In the genomic region with DNA sequence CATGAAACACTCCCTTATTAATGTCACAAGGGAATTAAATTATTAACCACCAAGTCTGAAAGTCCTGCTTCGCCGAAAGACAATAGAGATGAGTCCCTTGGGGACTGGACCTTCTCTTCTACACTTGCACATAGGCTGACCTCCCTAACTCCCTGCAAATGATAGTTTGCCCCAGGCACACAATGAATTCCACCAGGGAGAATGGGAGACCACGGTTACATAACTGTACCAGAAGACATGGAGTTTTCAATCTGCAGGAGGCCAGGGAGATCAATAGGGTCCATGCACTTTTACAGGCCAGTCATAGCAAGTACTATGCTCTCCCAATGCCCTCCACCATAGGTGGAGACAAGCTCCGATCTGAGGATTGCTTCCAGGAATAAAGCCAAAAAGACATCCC, we compare ENCODE assay signal across 19 mouse cellular contexts.
"Had no signal": no experiment of that assay in that cellular context is flagged by ENCODE, and none has a peak within 500 bp of the region (broad histone marks: within the 10 kb centered on the region; RNA-seq: fewer than 3 reads in every experiment).

No protein-coding gene starts in this region.

- H3K27me3 ChIP-seq: limb, embryonic 12.5 days; limb, embryonic 15.5 days; lung, embryonic 15.5 days; midbrain, embryonic 12.5 days; midbrain, embryonic 15.5 days; neural tube, embryonic 13.5 days; stomach, embryonic 15.5 days had no signal

- H3K9ac ChIP-seq: limb, embryonic 12.5 days; limb, embryonic 15.5 days; lung, embryonic 15.5 days; midbrain, embryonic 12.5 days; midbrain, embryonic 15.5 days; neural tube, embryonic 13.5 days; stomach, embryonic 15.5 days had no signal

- H3K4me1 ChIP-seq: limb, embryonic 15.5 days; lung, embryonic 15.5 days; midbrain, embryonic 12.5 days; midbrain, embryonic 15.5 days; stomach, embryonic 15.5 days had no signal

- H3K36me3 ChIP-seq: limb, embryonic 12.5 days; limb, embryonic 15.5 days; lung, embryonic 15.5 days; midbrain, embryonic 12.5 days; midbrain, embryonic 15.5 days; neural tube, embryonic 13.5 days; stomach, embryonic 15.5 days had no signal

- H3K9me3 ChIP-seq: limb, embryonic 12.5 days; limb, embryonic 15.5 days; lung, embryonic 15.5 days; midbrain, embryonic 12.5 days; midbrain, embryonic 15.5 days; neural tube, embryonic 13.5 days; stomach, embryonic 15.5 days had no signal

- H3K4me2 ChIP-seq: limb, embryonic 12.5 days; limb, embryonic 15.5 days; lung, embryonic 15.5 days; midbrain, embryonic 12.5 days; midbrain, embryonic 15.5 days; neural tube, embryonic 13.5 days; stomach, embryonic 15.5 days had no signal

- H3K4me3 ChIP-seq: limb, embryonic 12.5 days; limb, embryonic 15.5 days; lung, embryonic 15.5 days; midbrain, embryonic 12.5 days; midbrain, embryonic 15.5 days; myocyte; neural tube, embryonic 13.5 days; stomach, embryonic 15.5 days had no signal

- H3K27ac ChIP-seq: kidney, postnatal 0 days; limb, embryonic 12.5 days; limb, embryonic 15.5 days; lung, embryonic 15.5 days; midbrain, embryonic 12.5 days; midbrain, embryonic 15.5 days; neural tube, embryonic 13.5 days; stomach, embryonic 15.5 days had no signal

- DNase-seq: kidney, adult 2 months; kidney, postnatal 25 days; left cerebral cortex, postnatal 4 days; lung, adult 18-20 months; lung, postnatal 10 days; retina, postnatal 1 day; right cerebral cortex, postnatal 25 days; spleen, adult 18-20 months; thymus, postnatal 36 days had no signal

- ATAC-seq: intestine, embryonic 16.5 days; midbrain, embryonic 15.5 days had no signal
